Mouse (Mus musculus) MEL (cell line): ENCODE results near the gene Alpk1.

Experiments
- CHD1 ChIP-seq: IDR thresholded peaks from 2 replicates; pipeline ENCODE4 v1.6.1; 2012; ENCODE audit warnings: low read depth, mild to moderate bottlenecking, inconsistent platforms, low read length, improper control_type of control experiment
- CTCF ChIP-seq, 3 experiments: IDR thresholded peaks in 2 of 3; conservative IDR thresholded peaks in 1 of 3; 2 replicates each; pipeline ENCODE4 v1.5.1; 2011 to 2012; ENCODE audit warnings: low read length in 3 of 3, low read depth in 2 of 3, mild to moderate bottlenecking in 2 of 3, improper control_type of control experiment in 1 of 3, inconsistent platforms in 1 of 3, mixed read lengths in 1 of 3, moderate library complexity in 1 of 3; ENCODE audit not compliant: control insufficient read depth in 1 of 3, insufficient read depth in 1 of 3, poor library complexity in 1 of 3, severe bottlenecking in 1 of 3
- MAX ChIP-seq: IDR thresholded peaks from 2 replicates; pipeline ENCODE4 v1.6.1; 2011; ENCODE audit warnings: low read length, improper control_type of control experiment
- MAZ ChIP-seq: IDR thresholded peaks from 2 replicates; pipeline ENCODE4 v1.6.1; 2012; ENCODE audit warnings: low read depth, mild to moderate bottlenecking, inconsistent platforms, low read length, improper control_type of control experiment
- POLR2A ChIP-seq, 2 experiments: IDR thresholded peaks; 2 replicates each; pipeline ENCODE4 v1.6.1; 2011 to 2012; ENCODE audit warnings: low read length in 2 of 2, mild to moderate bottlenecking in 2 of 2, control low read depth in 1 of 2, improper control_type of control experiment in 1 of 2, low read depth in 1 of 2, moderate library complexity in 1 of 2; ENCODE audit not compliant: control insufficient read depth in 1 of 2, insufficient read depth in 1 of 2, poor library complexity in 1 of 2
- SMC3 ChIP-seq: IDR thresholded peaks from 2 replicates; pipeline ENCODE4 v1.6.1; 2011; ENCODE audit warnings: low read depth, low read length, improper control_type of control experiment
- TBP ChIP-seq: IDR thresholded peaks from 2 replicates; pipeline ENCODE4 v1.8.0; 2011; ENCODE audit warnings: low read depth, low read length, improper control_type of control experiment

DNA sequence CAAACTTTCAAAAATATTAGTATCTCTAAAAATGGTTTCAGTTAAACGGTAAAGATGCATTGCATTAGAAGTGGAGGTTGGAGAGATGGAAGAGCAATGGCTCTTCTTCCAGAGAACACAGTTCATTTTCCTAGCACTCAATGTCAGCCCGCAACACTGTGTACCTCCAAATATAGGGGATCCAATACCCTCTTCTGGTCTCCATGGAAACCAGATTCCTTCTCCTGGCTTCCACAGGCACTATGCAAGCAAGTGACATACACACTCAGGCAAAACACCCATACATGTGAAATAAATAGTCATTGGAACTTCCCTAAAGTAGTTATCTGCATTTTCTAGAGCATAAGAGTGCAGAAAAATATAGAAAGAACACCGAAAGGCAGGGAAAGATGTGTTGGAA, 44.9 kb downstream of the Alpk1 start:
- TF ChIP-seq CHD1 = no peak
- TF ChIP-seq POLR2A (IDR thresholded peaks at IDR 0.05; ENCODE audit: control insufficient read depth in 1 of 2, insufficient read depth in 1 of 2, low read depth in 1 of 2, low read length in 2 of 2, poor library complexity in 1 of 2) = no peak
- TF ChIP-seq CTCF (IDR thresholded peaks at IDR 0.05 in 2 of 3, conservative IDR thresholded peaks at IDR 0.05 in 1 of 3; ENCODE audit: control insufficient read depth in 1 of 3, insufficient read depth in 1 of 3, low read depth in 2 of 3, low read length in 3 of 3, poor library complexity in 1 of 3, severe bottlenecking in 1 of 3) = no peak
- no peak for TF ChIP-seq TBP
- TF ChIP-seq MAX = no peak
- no peak for TF ChIP-seq SMC3
- TF ChIP-seq MAZ = no peak
